Mouse (Mus musculus) heart, embryonic 11.5 days (tissue): ENCODE results near the gene Colq. TPM values are rescaled to one million over a fixed set of nuclear protein-coding genes. Genes with fewer than 3 reads are reported as not detected.

Source experiments
- ATAC-seq: fragments of 200-750 bp; cut with Nextera tagmentation; replicated peaks from 2 replicates; pipeline ENCODE4 v1.8.0; 2017; ENCODE audit warnings: moderate library complexity; ENCODE audit not compliant: insufficient number of reproducible peaks, low FRiP score, low TSS enrichment
- H3K27ac ChIP-seq: fragments of 300-500 bp; sonication (generic); 2 replicates; pipeline ENCODE4 v1.5.1; 2014; ENCODE audit warnings: mild to moderate bottlenecking, low read depth, low read length
- H3K27me3 ChIP-seq: fragments of 300-500 bp; sonication (generic); 2 replicates; pipeline ENCODE4 v1.6.1; 2014; ENCODE audit warnings: mild to moderate bottlenecking, low read length, mixed read lengths; ENCODE audit not compliant: control insufficient read depth, insufficient read depth
- H3K36me3 ChIP-seq: fragments of 300-500 bp; sonication (generic); 2 replicates; pipeline ENCODE4 v1.6.1; 2014; ENCODE audit warnings: mild to moderate bottlenecking, low read length, moderate library complexity, mixed read lengths; ENCODE audit not compliant: control insufficient read depth, insufficient read depth
- H3K4me1 ChIP-seq: fragments of 300-500 bp; sonication (generic); 2 replicates; pipeline ENCODE4 v1.6.1; 2014; ENCODE audit warnings: low read length; ENCODE audit not compliant: control insufficient read depth, insufficient read depth
- H3K4me2 ChIP-seq: fragments of 300-500 bp; sonication (generic); 2 replicates; pipeline ENCODE4 v1.6.1; 2014; ENCODE audit warnings: mild to moderate bottlenecking, moderate library complexity
- H3K4me3 ChIP-seq: fragments of 300-500 bp; sonication (generic); 2 replicates; pipeline ENCODE4 v1.5.1; 2014; ENCODE audit warnings: low read depth, low read length
- H3K9ac ChIP-seq: fragments of 300-500 bp; sonication (generic); 2 replicates; pipeline ENCODE4 v1.6.1; 2014; ENCODE audit warnings: mild to moderate bottlenecking, low read depth, low read length, moderate library complexity
- H3K9me3 ChIP-seq: fragments of 300-500 bp; sonication (generic); replicated peaks from 2 replicates; pipeline ENCODE4 v1.6.1; 2016; ENCODE audit warnings: low read length; ENCODE audit not compliant: control insufficient read depth
- WGBS: fragments of 180-500 bp; shearing (Covaris S2); extraction: QIAGEN DNeasy Blood & Tissue Kit; methylation state at CpG from one replicate; pipeline ENCODE4 v1.1.7; 2014; ENCODE audit not compliant: insufficient replicate concordance; 5-methylcytosine and 5-hydroxymethylcytosine counted together
- polyA plus RNA-seq: library from polyadenylated mRNA; unstranded; fragments of >200 nt; fragmentation: Nextera tagmentation; extraction: Ambion mirVana; gene quantifications from 2 replicates; pipeline ENCODE4 v1.2.1, GENCODE M21; 2014

Gene Colq
- polyA plus RNA-seq, 1 experiment from 2014 or later, result 4.7 TPM

- peak overlapping the region; percentile 94 for H3K4me2 ChIP-seq
- peak overlapping the region; percentile 98 for H3K9ac ChIP-seq
- peaks cover 18% of the 10 kb centered on the region for H3K4me1 ChIP-seq
- ATAC-seq, result peak; percentile 66
- no peaks in the 10 kb centered on the region for H3K27me3 ChIP-seq
- H3K9me3 ChIP-seq, result no peaks in the 10 kb centered on the region
- H3K36me3 ChIP-seq, result peaks cover 14% of the 10 kb centered on the region; the same call in 1 of the 2 replicates
- H3K4me3 ChIP-seq, result peak overlapping the region; percentile 98
- no peak overlapping the region for H3K27ac ChIP-seq
- 46% methylated on average over 7 of the region's 7 CpGs for WGBS
Measured at GRCm38 (mm10) chr14:31496241-31496646, 94.9 kb downstream of the Colq start.

- Histone ChIP-seq H3K4me3 (peak overlapping the region; percentile 98), H3K9me3 (no peaks in the 10 kb centered on the region), H3K36me3 (peaks cover 11% of the 10 kb centered on the region; the same call in 1 of the 2 replicates), H3K4me2 (peak overlapping the region; percentile 94), H3K4me1 (peaks cover 18% of the 10 kb centered on the region), H3K27me3 (no peaks in the 10 kb centered on the region), H3K27ac (peak overlapping the region; percentile 90), H3K9ac (peak overlapping the region; percentile 98)
- WGBS, result 4% methylated on average over 8 of the region's 8 CpGs
- no peak for ATAC-seq
Measured at GRCm38 (mm10) chr14:31495538-31495937, 95.6 kb downstream of the Colq start.

GRCm38 (mm10) chr14:31494975-31495455 is 96.1 kb downstream of the Colq start, which contains the start of gene Mettl6:
TSS of gene Mettl6 (minus strand) at chr14:31495040.
- H3K4me1 ChIP-seq, result peaks cover 18% of the 10 kb centered on the region
- WGBS, result under 1% methylated on average over 49 of the region's 49 CpGs
- H3K4me2 ChIP-seq, result peak within 1 kb of the TSS; percentile 94
- H3K9ac ChIP-seq, result peak within 1 kb of the TSS; percentile 98
- H3K9me3 ChIP-seq, result no peaks in the 10 kb centered on the region
- H3K27ac ChIP-seq, result peak within 1 kb of the TSS; percentile 90
- peak; percentile 76 for ATAC-seq
- no peaks in the 10 kb centered on the region for H3K27me3 ChIP-seq
- H3K4me3 ChIP-seq, result peak within 1 kb of the TSS; percentile 98
- peaks cover 13% of the 10 kb centered on the region; the same call in 1 of the 2 replicates for H3K36me3 ChIP-seq

- Histone ChIP-seq H3K9me3 (no peaks in the 10 kb centered on the region), H3K4me3 (peak within 1 kb of the TSS; percentile 98), H3K27ac (peak within 1 kb of the TSS; percentile 90), H3K27me3 (no peaks in the 10 kb centered on the region), H3K4me1 (peaks cover 18% of the 10 kb centered on the region), H3K4me2 (peak within 1 kb of the TSS; percentile 94), H3K36me3 (peaks cover 11% of the 10 kb centered on the region; the same call in 1 of the 2 replicates), H3K9ac (peak within 1 kb of the TSS; percentile 98)
- 1% methylated on average over 37 of the region's 37 CpGs for WGBS
- peak; percentile 58 for ATAC-seq
Measured at GRCm38 (mm10) chr14:31494349-31494974, 96.7 kb downstream of the Colq start, which contains the start of gene Eaf1. TSS of gene Eaf1 (plus strand) at chr14:31494399.

- Histone ChIP-seq H3K36me3 (peaks cover 11% of the 10 kb centered on the region; the same call in 1 of the 2 replicates), H3K4me1 (peaks cover 18% of the 10 kb centered on the region), H3K9me3 (no peaks in the 10 kb centered on the region), H3K4me3 (peak overlapping the region; percentile 98), H3K27ac (no peak overlapping the region), H3K27me3 (no peaks in the 10 kb centered on the region), H3K4me2 (peak overlapping the region; percentile 94), H3K9ac (peak overlapping the region; percentile 98)
- ATAC-seq, result no peak
- 42% methylated on average over 9 of the region's 9 CpGs for WGBS
Measured at GRCm38 (mm10) chr14:31493901-31494300, 97.2 kb downstream of the Colq start.

GRCm38 (mm10) chr14:31488055-31488454 is 103.1 kb downstream of the Colq start:
- Histone ChIP-seq H3K4me2 (no peak overlapping the region), H3K9ac (no peak overlapping the region), H3K4me3 (no peak overlapping the region), H3K4me1 (no peaks in the 10 kb centered on the region), H3K36me3 (peaks cover 27% of the 10 kb centered on the region), H3K9me3 (no peaks in the 10 kb centered on the region), H3K27ac (no peak overlapping the region), H3K27me3 (no peaks in the 10 kb centered on the region)
- no peak for ATAC-seq
- WGBS, result 87% methylated on average over 6 of the region's 6 CpGs

- no peaks in the 10 kb centered on the region for H3K27me3 ChIP-seq
Measured at GRCm38 (mm10) chr14:31486465-31486864, 104.7 kb downstream of the Colq start.

GRCm38 (mm10) chr14:31482417-31482816 is 108.7 kb downstream of the Colq start:
- ATAC-seq, result no peak
- H3K4me1 ChIP-seq, result no peaks in the 10 kb centered on the region
- H3K27me3 ChIP-seq, result no peaks in the 10 kb centered on the region
- no peak overlapping the region for H3K4me2 ChIP-seq
- no peaks in the 10 kb centered on the region for H3K9me3 ChIP-seq
- H3K4me3 ChIP-seq, result no peak overlapping the region
- no peak overlapping the region for H3K27ac ChIP-seq
- peaks cover 46% of the 10 kb centered on the region for H3K36me3 ChIP-seq
- H3K9ac ChIP-seq, result no peak overlapping the region
- WGBS, result 91% methylated on average over 5 of the region's 5 CpGs

More at GRCm38 (mm10) chr14:31486465-31486864, 104.7 kb downstream of the Colq start:
- no peaks in the 10 kb centered on the region for H3K4me1 ChIP-seq
- H3K4me3 ChIP-seq, result no peak overlapping the region
- no peak overlapping the region for H3K27ac ChIP-seq
- no peaks in the 10 kb centered on the region for H3K9me3 ChIP-seq
- H3K36me3 ChIP-seq, result peaks cover 35% of the 10 kb centered on the region
- 83% methylated on average over 4 of the region's 4 CpGs for WGBS
- no peak for ATAC-seq
- no peak overlapping the region for H3K9ac ChIP-seq
- no peak overlapping the region for H3K4me2 ChIP-seq
